In the genomic region with DNA sequence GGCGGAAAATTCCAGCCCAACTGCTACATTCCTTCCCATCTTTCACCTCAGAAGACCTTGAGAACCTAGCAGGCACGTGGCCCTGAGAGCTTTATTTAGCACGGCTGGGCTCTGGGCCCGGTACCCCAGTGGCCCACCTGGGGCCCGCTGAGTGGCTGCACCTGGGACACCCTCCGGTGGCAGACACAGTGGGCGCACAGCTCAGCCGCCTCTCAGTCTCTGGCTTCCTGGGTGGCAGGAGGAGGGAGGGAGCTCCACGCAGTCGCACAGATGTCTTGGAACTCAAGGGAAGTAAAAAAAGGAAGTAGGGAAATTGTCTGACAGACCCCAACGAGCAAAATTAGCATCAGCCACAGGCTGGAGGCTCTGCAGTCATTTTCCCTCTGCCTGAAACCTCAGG, we compare ENCODE assay signal across 8 mouse cellular contexts.
DNase-seq lines count a peak whose midpoint lies in the region; ATAC-seq and TF ChIP-seq lines count a peak whose summit lies in the region.

No protein-coding gene starts in this region.

- H3K27me3 ChIP-seq in heart, adult 2 months (ENCODE audit: control insufficient read depth, insufficient read depth, low read length): no peaks in the 10 kb centered on the region
- peaks cover 8% of the 10 kb centered on the region for H3K27me3 ChIP-seq in liver, embryonic 12.5 days (replicated peaks)

- H3K9me3 ChIP-seq in liver, embryonic 12.5 days (replicated peaks): no peaks in the 10 kb centered on the region

- H3K4me1 ChIP-seq in heart, adult 2 months (ENCODE audit: control insufficient read depth, insufficient read depth, low read length): no peaks in the 10 kb centered on the region; the same call in 1 of the 2 replicates
- H3K4me1 ChIP-seq in liver, embryonic 12.5 days: 0 out of 2 replicates have a peak, but pooled peaks cover 4% of the 10 kb centered on the region

- H3K4me2 ChIP-seq in liver, embryonic 12.5 days: peak overlapping the region; percentile 37

- TF ChIP-seq CTCF in heart, adult 2 months (IDR thresholded peaks at IDR 0.05): no peak

- H3K36me3 ChIP-seq in heart, adult 2 months (ENCODE audit: control insufficient read depth, insufficient read depth, low read length): no peaks in the 10 kb centered on the region
- no peaks in the 10 kb centered on the region for H3K36me3 ChIP-seq in liver, embryonic 12.5 days

- no peak for TF ChIP-seq EP300 in heart, adult 2 months (IDR thresholded peaks at IDR 0.05; ENCODE audit: insufficient read depth, low read depth, low read length)

- H3K9ac ChIP-seq in heart, adult 2 months (ENCODE audit: low read depth, low read length): peak overlapping the region; percentile 39; the same call in 1 of the 2 replicates
- H3K9ac ChIP-seq in liver, embryonic 12.5 days: 0 out of 2 replicates have a peak overlapping the region, but pooled peaks have one; percentile 41

- TF ChIP-seq POLR2A in heart, adult 2 months (IDR thresholded peaks at IDR 0.05; ENCODE audit: insufficient read depth, low read depth, low read length): no peak

- intact Hi-C loops in heart, adult 2 months (cut with DNase I): no loop called here

- 11% methylated on average over 11 of the region's 11 CpGs for WGBS in heart, adult 2 months
- WGBS in liver, embryonic 12.5 days (ENCODE audit: insufficient replicate concordance): 11% methylated on average over 11 of the region's 11 CpGs

- H3K4me3 ChIP-seq in heart, adult 2 months: 0 out of 2 replicates have a peak overlapping the region, but pooled peaks have one; percentile 16
- H3K4me3 ChIP-seq in liver, embryonic 12.5 days: no peak overlapping the region; the same call in 1 of the 2 replicates

- H3K79me2 ChIP-seq in heart, adult 2 months (replicated peaks; ENCODE audit: control insufficient read depth, insufficient read depth, low read length): no peaks in the 10 kb centered on the region

- DNase-seq in adrenal gland, adult (ENCODE audit: inconsistent age in 2 of 2, low spot score in 1 of 2): peak; percentile 16 to 57
- DNase-seq in adrenal gland, postnatal 4 days (ENCODE audit: low spot score in 2 of 2): no peak
- peak; percentile 84 for DNase-seq in brain, adult 2 months (ENCODE audit: low read depth, low spot score)
- peak; percentile 48 to 55 for DNase-seq in heart, adult 2 months
- peak; percentile 44 for DNase-seq in kidney, postnatal 10 days
- peak; percentile 42 for DNase-seq in thymus, postnatal 14 days
- DNase-seq in lung, adult 18-20 months: no peak

- H3K27ac ChIP-seq in heart, adult 2 months: peak overlapping the region; percentile 31
- H3K27ac ChIP-seq in liver, embryonic 12.5 days: no peak overlapping the region

- no peak for ATAC-seq in liver, embryonic 12.5 days

Comparison
In these comparisons a context has a peak if more than half of its experiments do, and no peak if none do; other contexts are left out.
1. DNase-seq: peak in adrenal gland, adult (2 of 2), brain, adult 2 months (single experiment), heart, adult 2 months (2 of 2), kidney, postnatal 10 days (single experiment) and thymus, postnatal 14 days (single experiment); none in adrenal gland, postnatal 4 days (0 of 2) and lung, adult 18-20 months (0 of 2).